Mouse (Mus musculus) heart, embryonic 11.5 days (tissue): ENCODE measurements around the gene Tpst1. TPM values are rescaled to one million over a fixed set of nuclear protein-coding genes. Genes with fewer than 3 reads are reported as not detected.

Experiments
- ATAC-seq: fragments of 200-750 bp; cut with Nextera tagmentation; replicated peaks from 2 replicates; pipeline ENCODE4 v1.8.0; 2017; ENCODE audit warnings: moderate library complexity; ENCODE audit not compliant: insufficient number of reproducible peaks, low FRiP score, low TSS enrichment
- H3K27ac ChIP-seq: fragments of 300-500 bp; sonication (generic); 2 replicates; pipeline ENCODE4 v1.5.1; 2014; ENCODE audit warnings: mild to moderate bottlenecking, low read depth, low read length
- H3K27me3 ChIP-seq: fragments of 300-500 bp; sonication (generic); 2 replicates; pipeline ENCODE4 v1.6.1; 2014; ENCODE audit warnings: mild to moderate bottlenecking, low read length, mixed read lengths; ENCODE audit not compliant: control insufficient read depth, insufficient read depth
- H3K36me3 ChIP-seq: fragments of 300-500 bp; sonication (generic); 2 replicates; pipeline ENCODE4 v1.6.1; 2014; ENCODE audit warnings: mild to moderate bottlenecking, low read length, moderate library complexity, mixed read lengths; ENCODE audit not compliant: control insufficient read depth, insufficient read depth
- H3K4me1 ChIP-seq: fragments of 300-500 bp; sonication (generic); 2 replicates; pipeline ENCODE4 v1.6.1; 2014; ENCODE audit warnings: low read length; ENCODE audit not compliant: control insufficient read depth, insufficient read depth
- H3K4me2 ChIP-seq: fragments of 300-500 bp; sonication (generic); 2 replicates; pipeline ENCODE4 v1.6.1; 2014; ENCODE audit warnings: mild to moderate bottlenecking, moderate library complexity
- H3K4me3 ChIP-seq: fragments of 300-500 bp; sonication (generic); 2 replicates; pipeline ENCODE4 v1.5.1; 2014; ENCODE audit warnings: low read depth, low read length
- H3K9ac ChIP-seq: fragments of 300-500 bp; sonication (generic); 2 replicates; pipeline ENCODE4 v1.6.1; 2014; ENCODE audit warnings: mild to moderate bottlenecking, low read depth, low read length, moderate library complexity
- H3K9me3 ChIP-seq: fragments of 300-500 bp; sonication (generic); replicated peaks from 2 replicates; pipeline ENCODE4 v1.6.1; 2016; ENCODE audit warnings: low read length; ENCODE audit not compliant: control insufficient read depth
- WGBS: fragments of 180-500 bp; shearing (Covaris S2); extraction: QIAGEN DNeasy Blood & Tissue Kit; methylation state at CpG from one replicate; pipeline ENCODE4 v1.1.7; 2014; ENCODE audit not compliant: insufficient replicate concordance; 5-methylcytosine and 5-hydroxymethylcytosine counted together
- polyA plus RNA-seq: library from polyadenylated mRNA; unstranded; fragments of >200 nt; fragmentation: Nextera tagmentation; extraction: Ambion mirVana; gene quantifications from 2 replicates; pipeline ENCODE4 v1.2.1, GENCODE M21; 2014

Tpst1 gene
- polyA plus RNA-seq, 1 experiment from 2014 or later, result 28.1 TPM

GRCm38 (mm10) chr5:130182541-130182821, 109.4 kb downstream of the Tpst1 start:
- Histone ChIP-seq H3K9ac (no peak overlapping the region), H3K9me3 (no peaks in the 10 kb centered on the region), H3K4me2 (no peak overlapping the region), H3K27ac (no peak overlapping the region), H3K36me3 (no peaks in the 10 kb centered on the region), H3K4me3 (no peak overlapping the region), H3K4me1 (peaks cover 16% of the 10 kb centered on the region), H3K27me3 (no peaks in the 10 kb centered on the region)
- WGBS, result 87% methylated on average over 3 of the region's 3 CpGs
- no peak for ATAC-seq

GRCm38 (mm10) chr5:130184193-130184856, 111.2 kb downstream of the Tpst1 start:
- Histone ChIP-seq H3K36me3 (no peaks in the 10 kb centered on the region), H3K9me3 (no peaks in the 10 kb centered on the region), H3K4me1 (peaks cover 9% of the 10 kb centered on the region), H3K27me3 (no peaks in the 10 kb centered on the region), H3K9ac (no peak overlapping the region), H3K4me2 (no peak overlapping the region), H3K27ac (no peak overlapping the region), H3K4me3 (no peak overlapping the region)
- 75% methylated on average over 9 of the region's 9 CpGs for WGBS
- ATAC-seq, result no peak

GRCm38 (mm10) chr5:130185312-130185711, 112.2 kb downstream of the Tpst1 start:
- no peak for ATAC-seq
- H3K9me3 ChIP-seq, result no peaks in the 10 kb centered on the region

More at GRCm38 (mm10) chr5:130185312-130185711, 112.2 kb downstream of the Tpst1 start:
- 85% methylated on average over 6 of the region's 6 CpGs for WGBS
- Histone ChIP-seq H3K4me2 (no peak overlapping the region), H3K36me3 (peaks cover 8% of the 10 kb centered on the region), H3K4me1 (peaks cover 7% of the 10 kb centered on the region; the same call in 1 of the 2 replicates), H3K4me3 (no peak overlapping the region), H3K9ac (no peak overlapping the region), H3K27me3 (no peaks in the 10 kb centered on the region), H3K27ac (no peak overlapping the region)

Other genes starting within 250 kb of the Tpst1 start
- 35.6 and 37.3 TPM in 2 replicates for gene Sumf2, start 226.3 kb upstream of the Tpst1 start, polyA plus RNA-seq
- 871 and 955 TPM in 2 replicates for gene Chchd2, start 185.9 kb upstream of the Tpst1 start, polyA plus RNA-seq
- 4.8 and 5.8 TPM in 2 replicates for gene Zbed5, start 177.6 kb upstream of the Tpst1 start, polyA plus RNA-seq
- gene Phkg1, start 174.8 kb upstream of the Tpst1 start, polyA plus RNA-seq, result 0.32 and 0.42 TPM in 2 replicates
- gene Nupr1l, start 164.8 kb upstream of the Tpst1 start, polyA plus RNA-seq, result 1.0 and 2.4 TPM in 2 replicates
- gene Vkorc1l1, start 131.4 kb upstream of the Tpst1 start, polyA plus RNA-seq, result 16.3 and 16.7 TPM in 2 replicates
- gene Gusb, start 70.3 kb upstream of the Tpst1 start, polyA plus RNA-seq, result 50.2 and 62.8 TPM in 2 replicates
- gene Asl, start 44.1 kb upstream of the Tpst1 start, polyA plus RNA-seq, result 18.2 and 18.6 TPM in 2 replicates
- gene Crcp, start 44.0 kb upstream of the Tpst1 start, polyA plus RNA-seq, result 21.0 and 22.1 TPM in 2 replicates
- 3.0 and 5.5 TPM in 2 replicates for gene Kctd7, start 71.5 kb downstream of the Tpst1 start, polyA plus RNA-seq
- gene Rabgef1, start 98.5 kb downstream of the Tpst1 start, polyA plus RNA-seq, result 20.8 and 22.0 TPM in 2 replicates
- 32.1 and 33.8 TPM in 2 replicates for gene Tmem248, start 143.8 kb downstream of the Tpst1 start, polyA plus RNA-seq
- 58.2 and 61.1 TPM in 2 replicates for gene Sbds, start 182.2 kb downstream of the Tpst1 start, polyA plus RNA-seq
- 17.8 and 20.3 TPM in 2 replicates for gene Tyw1, start 182.3 kb downstream of the Tpst1 start, polyA plus RNA-seq